Mouse (Mus musculus) layer of hippocampus, postnatal 10 days (tissue): ENCODE results near the gene Gm5475. TPM values are rescaled to one million over a fixed set of nuclear protein-coding genes. Genes with fewer than 3 reads are reported as not detected.

ENCODE experiments used
- DNase-seq, 2 experiments: peaks; one replicate each; pipeline ENCODE4 v3.0.0; 2021; ENCODE audit warnings: low spot score in 2 of 2
- total RNA-seq, 2 experiments: library from RNA; stranded (reverse); gene quantifications; 2 replicates each; pipeline ENCODE4 v1.2.3; 2021

Gene Gm5475
- total RNA-seq, 2 experiments from 2014 or later, result 0.14 to 0.16 TPM

DNA sequence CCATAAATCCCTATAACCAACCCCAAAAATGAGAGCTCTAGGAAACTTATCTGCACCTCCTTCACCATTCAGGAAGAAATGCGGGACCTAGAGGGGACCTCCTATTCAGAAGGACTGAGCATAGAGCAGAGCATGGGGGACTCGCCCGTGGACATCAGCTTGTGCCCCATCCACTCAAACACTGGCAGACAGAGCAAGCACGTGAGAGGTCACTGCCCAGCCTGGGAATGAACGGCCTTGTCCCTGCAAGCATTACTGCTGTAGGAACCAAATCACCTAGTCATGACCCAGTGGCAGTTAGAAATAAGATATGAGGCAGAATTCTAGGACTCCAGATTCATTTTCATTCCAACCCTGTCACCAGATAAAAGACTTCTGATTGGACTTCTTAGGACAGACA lies 10.2 kb upstream of the Gm5475 start:
- DNase-seq, result no peak

DNA sequence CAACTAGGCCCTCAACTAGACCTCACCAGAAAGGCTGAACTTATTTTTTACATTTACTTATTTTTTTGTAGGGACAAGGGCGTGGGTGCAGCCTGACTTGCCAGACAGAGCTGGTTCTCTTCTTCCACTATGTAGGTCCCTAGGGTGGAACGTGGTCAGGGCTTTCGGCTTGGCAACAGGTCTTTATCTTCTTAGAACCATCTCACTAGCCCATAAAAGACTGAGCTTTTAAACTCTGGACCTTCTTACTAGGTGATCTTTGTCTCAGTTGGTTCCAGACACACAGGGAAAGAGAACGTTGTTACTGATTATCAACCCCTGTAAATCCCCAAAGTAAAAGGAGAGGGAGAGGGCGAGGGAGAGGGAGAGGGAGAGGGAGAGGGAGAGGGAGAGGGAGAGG lies 8.6 kb upstream of the Gm5475 start:
- DNase-seq, result no peak

DNA sequence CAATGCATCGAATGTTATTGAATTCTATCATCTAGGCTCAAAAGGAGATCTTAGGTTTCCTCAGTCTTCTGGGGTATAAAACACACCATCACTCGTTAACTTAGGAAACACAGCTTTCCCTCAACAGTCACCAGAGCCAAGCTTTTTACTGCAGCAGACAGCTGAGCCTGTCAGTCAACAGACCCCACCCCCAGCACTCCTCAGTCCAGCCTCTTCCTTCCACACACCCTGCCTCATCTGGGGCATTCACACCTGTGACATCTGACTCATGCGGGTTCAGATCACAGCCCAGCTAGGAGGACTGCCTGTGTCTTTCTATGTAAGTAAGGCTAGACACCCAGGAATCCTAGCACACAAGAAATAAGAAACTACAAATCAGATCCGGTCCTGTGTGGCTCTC lies 7.9 kb upstream of the Gm5475 start:
- DNase-seq, result no peak

GRCm38 (mm10) chr15:100414942-100415341 lies 7.0 kb upstream of the Gm5475 start:
- no peak for DNase-seq

DNA sequence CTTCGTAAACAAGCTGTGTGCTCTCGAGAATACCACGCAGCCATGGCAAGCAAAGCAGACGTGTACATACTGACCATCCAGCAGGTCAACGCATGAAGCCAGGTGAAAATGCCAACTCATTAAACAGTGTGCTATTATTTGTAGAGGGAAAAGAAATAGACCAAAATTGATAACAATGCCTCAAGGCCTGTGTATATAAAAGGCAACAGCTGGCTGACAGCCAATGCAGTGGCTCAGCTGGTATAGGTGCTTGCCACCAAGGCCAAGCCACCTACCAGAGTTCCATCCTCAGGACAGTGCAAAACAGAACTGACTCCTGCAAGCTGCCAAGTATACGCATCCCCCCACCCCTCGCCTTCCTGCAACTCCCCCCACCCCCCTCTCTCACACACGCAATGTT lies 6.3 kb upstream of the Gm5475 start:
- no peak for DNase-seq

DNA sequence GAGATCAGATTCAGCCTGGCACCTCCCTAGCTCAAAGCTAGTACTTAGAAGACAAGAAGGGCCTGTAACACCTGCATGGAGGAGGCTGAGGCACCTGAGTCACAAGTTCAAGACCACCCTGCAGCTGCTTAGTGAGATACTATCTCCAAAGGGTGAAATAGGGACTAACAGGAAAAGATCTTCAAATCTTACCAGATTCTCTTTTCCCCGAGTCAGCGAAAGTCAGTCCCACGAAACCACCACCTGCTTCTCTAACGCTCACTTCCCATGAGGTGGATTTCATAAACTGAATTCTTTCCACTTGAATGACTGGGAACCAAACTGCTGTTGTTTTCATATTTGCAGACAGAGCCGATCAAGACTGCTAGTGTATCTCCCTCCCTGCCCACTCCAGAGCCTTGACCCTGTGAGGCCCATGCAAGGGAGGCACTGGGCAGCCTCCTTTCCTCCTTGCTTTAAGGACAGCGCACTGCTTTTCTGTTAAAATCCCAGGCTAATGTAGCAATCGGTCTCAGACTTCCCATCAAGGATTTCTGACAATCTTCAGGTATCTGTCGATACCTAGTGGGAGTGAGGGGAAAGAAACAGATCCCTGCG lies 4.0 kb upstream of the Gm5475 start:
- DNase-seq, result no peak

- no peak for DNase-seq
These were observed 2.6 kb upstream of the Gm5475 start for GRCm38 (mm10) chr15:100419311-100419710.

GRCm38 (mm10) chr15:100419901-100420745 lies 1.8 kb upstream of the Gm5475 start:
- DNase-seq, result no peak

- DNase-seq, result no peak
These were observed 739 bp upstream of the Gm5475 start for GRCm38 (mm10) chr15:100421059-100421757.

DNA sequence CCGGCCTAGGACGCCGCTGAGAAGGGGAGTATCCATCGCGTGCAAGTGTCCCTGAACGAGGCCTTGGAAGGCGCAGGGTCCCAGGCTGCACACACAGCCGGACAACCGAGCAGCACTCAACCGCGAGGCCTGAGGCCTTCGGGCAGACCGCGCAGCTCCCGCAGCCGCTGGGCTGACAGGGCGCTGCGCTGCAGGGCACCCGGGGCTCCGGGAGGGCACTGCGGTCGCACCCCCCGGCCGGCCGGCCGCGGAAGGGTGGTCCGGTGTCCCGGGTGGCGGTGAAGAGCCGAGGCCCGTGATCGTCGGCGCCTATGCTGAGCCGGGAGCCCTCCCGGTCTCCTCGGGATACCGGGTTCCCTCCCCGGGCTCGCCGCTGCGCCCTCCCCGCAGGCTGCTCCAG lies 529 bp downstream of the Gm5475 start:
- DNase-seq, result no peak

DNA sequence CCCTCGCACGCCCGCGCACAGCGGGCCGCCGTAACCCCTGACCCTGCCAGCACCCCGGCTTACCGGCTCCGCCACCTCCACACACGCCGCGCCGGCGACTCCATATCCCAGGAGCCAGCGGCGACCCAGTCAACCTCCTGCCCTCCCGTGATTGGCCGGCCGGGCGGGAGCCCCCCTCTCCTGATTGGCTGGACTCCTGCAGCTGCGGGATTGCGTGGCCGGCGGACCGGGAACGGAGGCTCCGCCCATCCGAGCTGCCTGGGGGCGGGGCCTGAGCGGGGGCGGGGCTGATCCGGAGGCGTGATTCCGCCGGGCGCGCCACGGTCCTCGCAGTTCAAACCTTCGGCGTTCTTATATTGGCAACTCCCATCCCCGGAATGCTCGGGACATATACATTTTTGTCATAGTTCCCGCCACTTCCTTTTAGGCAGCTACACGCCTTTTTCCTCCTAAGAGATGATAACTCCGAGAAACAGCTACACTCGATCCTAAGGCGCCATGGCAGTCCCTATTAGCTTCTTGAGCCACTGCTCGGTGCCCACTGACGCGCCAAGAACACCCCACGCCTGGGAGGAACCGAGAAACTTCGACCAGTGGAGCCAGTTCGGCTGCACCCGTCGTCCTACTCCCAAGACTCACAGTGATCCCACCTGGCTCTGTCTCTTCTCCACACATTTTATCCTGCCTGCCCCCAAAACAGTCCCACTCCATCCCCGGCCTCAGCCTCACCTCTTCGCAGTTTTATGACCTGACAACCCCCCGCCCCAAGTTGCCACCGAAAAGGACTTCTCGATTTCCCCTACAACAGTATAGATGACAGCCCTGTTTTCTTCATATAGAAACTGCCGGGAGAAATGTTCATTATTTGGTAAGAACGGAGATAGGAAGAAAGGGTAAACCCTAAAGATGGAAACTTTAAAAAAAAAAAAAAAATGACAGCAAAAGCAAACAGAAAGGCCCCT lies 1.2 kb downstream of the Gm5475 start:
- peak; percentile 92 to 97 for DNase-seq

DNA sequence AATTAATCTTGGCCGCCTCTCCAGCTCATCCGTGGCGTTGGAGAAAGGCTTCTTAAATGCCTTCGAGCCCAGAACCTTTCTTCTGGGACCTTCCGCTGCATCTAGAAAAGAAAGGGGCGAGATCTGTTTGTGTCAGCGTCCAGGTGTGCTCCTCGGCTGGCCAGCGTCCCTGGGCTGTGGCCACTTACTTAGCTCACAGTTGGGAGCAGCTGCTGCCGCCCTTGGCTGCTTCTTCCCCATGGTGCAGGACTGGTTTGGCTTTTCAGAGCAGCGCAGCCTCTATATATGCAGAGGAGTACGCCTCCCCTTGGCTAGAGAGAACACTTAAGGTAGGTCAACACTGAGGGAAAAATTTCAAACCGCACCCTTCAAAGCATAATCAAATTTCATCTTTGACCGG lies 2.0 kb downstream of the Gm5475 start:
- no peak for DNase-seq

DNA sequence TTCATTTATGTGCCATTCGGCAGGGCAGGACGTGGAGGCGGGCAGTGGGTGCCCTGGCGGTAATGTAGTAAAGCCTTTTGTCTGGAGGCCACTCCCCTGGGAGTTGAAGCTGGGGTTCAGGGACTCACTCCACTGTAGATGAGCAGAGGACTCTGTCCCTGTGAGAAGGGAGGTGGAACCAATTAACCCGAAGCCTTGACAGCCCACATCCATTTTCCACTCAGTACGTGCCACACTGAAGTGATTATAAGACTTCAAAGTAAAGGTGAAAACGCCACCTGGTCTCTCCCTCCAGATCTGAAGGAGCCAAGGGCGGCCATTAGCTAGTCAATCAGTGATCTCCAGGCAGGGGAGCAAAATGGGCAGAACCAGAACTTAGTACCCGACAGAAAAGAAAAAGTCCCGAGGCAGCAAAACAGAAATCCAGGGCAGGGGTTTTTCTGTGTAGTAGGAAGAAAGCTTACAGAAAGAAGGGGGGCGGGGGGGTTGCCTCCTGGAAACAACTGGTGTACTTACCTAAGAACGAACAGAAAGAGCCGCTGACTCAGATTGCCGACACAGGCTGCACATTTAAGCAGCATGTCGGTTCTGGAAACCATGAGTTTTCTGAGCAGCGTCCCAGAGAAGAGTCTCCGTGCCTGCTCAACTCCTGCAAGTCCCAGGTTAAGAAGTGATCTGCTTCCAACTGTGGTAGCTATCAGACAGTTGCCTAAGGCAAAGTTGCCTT lies 2.6 kb downstream of the Gm5475 start, which contains the start of gene Slc11a2:
Gene Slc11a2 (minus strand): TSS at position 677 of the 727 bp plus-strand sequence.
- no peak for DNase-seq

GRCm38 (mm10) chr15:100428296-100428905 lies 6.5 kb downstream of the Gm5475 start:
- DNase-seq, result no peak

GRCm38 (mm10) chr15:100429959-100430565 lies 8.1 kb downstream of the Gm5475 start:
- DNase-seq, result no peak

DNA sequence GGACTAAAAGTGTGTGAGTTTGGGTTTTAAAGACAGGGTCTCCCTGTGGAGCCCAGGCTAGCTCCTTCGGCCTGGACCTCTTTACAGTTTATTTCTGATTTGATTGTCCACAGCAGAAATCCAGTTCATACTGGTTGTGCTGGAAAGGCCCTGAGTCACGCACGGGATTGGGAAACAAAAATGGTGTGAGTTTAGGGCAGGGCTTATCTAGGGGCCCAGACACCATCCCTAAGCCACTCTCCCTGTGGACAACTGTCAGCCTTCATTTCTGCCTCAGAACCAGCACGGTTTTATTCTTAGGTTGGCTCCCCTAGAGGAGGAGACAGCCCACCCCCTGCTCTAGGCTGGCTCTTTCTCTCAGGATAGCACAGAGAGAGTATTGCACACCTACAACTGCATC lies 11.3 kb downstream of the Gm5475 start:
- no peak for DNase-seq

- DNase-seq, result no peak
These were observed 14.2 kb downstream of the Gm5475 start for GRCm38 (mm10) chr15:100436112-100436511.

DNA sequence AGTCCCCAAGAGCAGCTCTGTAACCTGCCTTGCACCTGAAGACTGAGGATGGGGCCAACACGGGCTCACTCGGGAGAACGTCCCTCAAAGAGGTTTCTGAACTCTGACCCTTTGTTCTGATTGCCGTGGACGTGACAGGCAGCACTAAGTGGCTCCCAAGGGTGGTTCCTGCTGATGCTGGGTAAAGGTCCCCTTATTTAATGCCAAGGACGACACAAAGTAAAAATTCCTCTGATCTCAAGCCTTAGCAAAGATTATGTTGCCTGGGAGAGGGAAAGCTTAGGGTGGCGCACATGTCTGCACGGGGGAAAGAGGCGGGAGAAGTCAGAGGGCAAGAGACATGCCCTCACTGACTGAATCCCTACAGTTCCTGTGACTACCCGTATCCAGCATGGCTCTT lies 14.6 kb downstream of the Gm5475 start:
- no peak for DNase-seq

GRCm38 (mm10) chr15:100443126-100443922 lies 21.4 kb downstream of the Gm5475 start:
- DNase-seq, result peak; percentile 72 to 81
